Mouse (Mus musculus) bone marrow macrophage, adult 2 months (primary cell): ENCODE results near the gene Prex1.

ENCODE experiments used
- CTCF ChIP-seq: IDR thresholded peaks from 2 replicates; pipeline ENCODE4 v1.5.1; 2012; ENCODE audit warnings: low read depth, mild to moderate bottlenecking, low read length, moderate library complexity
- POLR2A ChIP-seq: IDR thresholded peaks from 2 replicates; pipeline ENCODE4 v1.6.1; 2012; ENCODE audit warnings: mild to moderate bottlenecking, low read depth, low read length, borderline replicate concordance

DNA sequence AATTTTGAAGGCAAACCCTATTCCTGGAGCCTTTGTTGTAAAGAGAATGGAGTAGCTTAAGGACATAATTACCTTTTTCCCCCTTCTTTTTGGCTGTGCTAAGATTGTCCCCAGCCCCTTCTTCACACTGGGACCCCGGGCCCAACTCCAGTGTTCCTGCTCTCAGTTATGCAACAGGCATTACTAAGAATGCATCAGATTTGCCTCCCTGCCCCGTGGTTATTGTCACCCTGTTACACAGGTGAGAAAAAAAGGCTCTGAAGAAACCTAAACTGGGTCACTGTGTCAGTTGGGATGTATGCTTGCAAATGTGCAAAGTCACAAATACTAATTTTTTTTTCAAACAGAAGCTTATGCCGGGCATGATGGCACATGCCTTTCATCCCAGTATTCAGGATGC lies 6.8 kb upstream of the Prex1 start:
- TF ChIP-seq POLR2A (no peak), CTCF (no peak)
